Mouse (Mus musculus): ENCODE data around the gene Card11.

Card11 gene

GRCm38 (mm10) chr5:140853723-140854122 lies 146.7 kb downstream of the Card11 start:
- no peak for DNase-seq (ENCODE audit: low spot score in 2 of 2)

GRCm38 (mm10) chr5:140852435-140852996 lies 147.9 kb downstream of the Card11 start:
- no peak for DNase-seq (ENCODE audit: low spot score in 2 of 2)

GRCm38 (mm10) chr5:140847300-140847729 lies 153.1 kb downstream of the Card11 start:
- peak in 1 of 2 experiments; percentile 22 for DNase-seq (ENCODE audit: low spot score in 2 of 2)

- peak in 1 of 2 experiments; percentile 19 for DNase-seq (ENCODE audit: low spot score in 2 of 2)
Observed at GRCm38 (mm10) chr5:140841942-140842341, 158.4 kb downstream of the Card11 start.

- no peak for DNase-seq (ENCODE audit: low spot score in 2 of 2)
Observed at GRCm38 (mm10) chr5:140831064-140831431, 169.3 kb downstream of the Card11 start.

GRCm38 (mm10) chr5:140830314-140831063 lies 169.9 kb downstream of the Card11 start, which contains the start of gene Gna12:
Gene Gna12 (minus strand): TSS chr5:140830431.
- DNase-seq (ENCODE audit: low spot score in 2 of 2): peak; percentile 98 to 99

- DNase-seq (ENCODE audit: low spot score in 2 of 2): peak; percentile 16 to 53
Observed at GRCm38 (mm10) chr5:140829911-140830294, 170.5 kb downstream of the Card11 start.

GRCm38 (mm10) chr5:140829081-140829910 lies 171.1 kb downstream of the Card11 start:
- DNase-seq (ENCODE audit: low spot score in 2 of 2): no peak

GRCm38 (mm10) chr5:140828363-140828762 lies 172.0 kb downstream of the Card11 start:
- no peak for DNase-seq (ENCODE audit: low spot score in 2 of 2)

GRCm38 (mm10) chr5:140827896-140828295 lies 172.5 kb downstream of the Card11 start:
- DNase-seq (ENCODE audit: low spot score in 2 of 2): no peak

- DNase-seq (ENCODE audit: low spot score in 2 of 2): no peak
Observed at GRCm38 (mm10) chr5:140827413-140827812, 173.0 kb downstream of the Card11 start.

- DNase-seq (ENCODE audit: low spot score in 2 of 2): no peak
Observed at GRCm38 (mm10) chr5:140826796-140827195, 173.6 kb downstream of the Card11 start.

- DNase-seq (ENCODE audit: low spot score in 2 of 2): no peak
Observed at GRCm38 (mm10) chr5:140826118-140826517, 174.3 kb downstream of the Card11 start.

GRCm38 (mm10) chr5:140824126-140824525 lies 176.3 kb downstream of the Card11 start:
- no peak for DNase-seq (ENCODE audit: low spot score in 2 of 2)

- DNase-seq (ENCODE audit: low spot score in 2 of 2): no peak
Observed at GRCm38 (mm10) chr5:140823386-140823785, 177.0 kb downstream of the Card11 start.
